Mouse (Mus musculus) activated CD4-positive, CD25-positive, alpha-beta regulatory T cell (primary cell): ENCODE measurements around the gene Nlk. TPM values are rescaled to one million over a fixed set of nuclear protein-coding genes. Genes with fewer than 3 reads are reported as not detected.

ENCODE experiments used
- polyA plus RNA-seq, 2 experiments: library from polyadenylated mRNA; unstranded; fragments of 100-300 nt; shearing (Covaris generic); gene quantifications; one replicate each; pipeline ENCODE4 v1.2.1; 2017

The Nlk gene
- 10 to 100 TPM; 15.2 to 16.4 TPM for polyA plus RNA-seq

GRCm38 (mm10) chr11:78696777-78697752, at the start of gene Nlk:
Gene Nlk (minus strand): TSS chr11:78697373.

GRCm38 (mm10) chr11:78550168-78551058, 146.8 kb downstream of the Nlk start, which contains the start of gene Tmem97:
Gene Tmem97 (minus strand): TSS chr11:78550777.

GRCm38 (mm10) chr11:78536080-78536689, 161.0 kb downstream of the Nlk start, which contains the start of the genes Tnfaip1 and Ift20:
Gene Tnfaip1 (minus strand): TSS chr11:78536332.
Gene Ift20 (plus strand): TSS chr11:78536361.

Other genes with a start within 250 kb of the Nlk start
- gene Slc46a1, start 231.7 kb downstream of the Nlk start, polyA plus RNA-seq, result 1 to 10 TPM in 1 of 2 experiments, under 1 TPM in 1; 0.78 to 1.3 TPM
- 1 to 10 TPM; 1.8 to 2.3 TPM for gene Sarm1, start 199.6 kb downstream of the Nlk start, polyA plus RNA-seq
- gene Vtn, start 198.3 kb downstream of the Nlk start, polyA plus RNA-seq, result not detected
- gene Sebox, start 193.9 kb downstream of the Nlk start, polyA plus RNA-seq, result under 1 TPM in 1 of 2 experiments, not detected in 1; 0.34 TPM
- gene Tmem199, start 185.2 kb downstream of the Nlk start, polyA plus RNA-seq, result 10 to 100 TPM; 36.5 to 43.8 TPM
- 10 to 100 TPM; 37.7 to 57.4 TPM for gene Poldip2, start 185.2 kb downstream of the Nlk start, polyA plus RNA-seq
- 10 to 100 TPM; 11.1 to 19.9 TPM for gene Tnfaip1, start 161.0 kb downstream of the Nlk start, polyA plus RNA-seq
- 100 to 1,000 TPM; 104 to 119 TPM for gene Ift20, start 161.0 kb downstream of the Nlk start, polyA plus RNA-seq
- 10 to 100 TPM; 10.6 to 14.5 TPM for gene Tmem97, start 146.6 kb downstream of the Nlk start, polyA plus RNA-seq
- gene Ccnq, start 54.4 kb upstream of the Nlk start, polyA plus RNA-seq, result 10 to 100 TPM; 32.1 to 47.6 TPM
- gene Lyrm9, start 129.2 kb upstream of the Nlk start, polyA plus RNA-seq, result 10 to 100 TPM; 21.1 to 24.2 TPM
- gene Nos2, start 223.4 kb upstream of the Nlk start, polyA plus RNA-seq, result under 1 TPM in 1 of 2 experiments, not detected in 1; 0.10 TPM